Mouse (Mus musculus): ENCODE data around the gene Slit3. TPM values are rescaled to one million over a fixed set of nuclear protein-coding genes. Genes with fewer than 3 reads are reported as not detected.

The Slit3 gene
- total RNA-seq, 2 experiments from 2014 or later, result not detected

DNA sequence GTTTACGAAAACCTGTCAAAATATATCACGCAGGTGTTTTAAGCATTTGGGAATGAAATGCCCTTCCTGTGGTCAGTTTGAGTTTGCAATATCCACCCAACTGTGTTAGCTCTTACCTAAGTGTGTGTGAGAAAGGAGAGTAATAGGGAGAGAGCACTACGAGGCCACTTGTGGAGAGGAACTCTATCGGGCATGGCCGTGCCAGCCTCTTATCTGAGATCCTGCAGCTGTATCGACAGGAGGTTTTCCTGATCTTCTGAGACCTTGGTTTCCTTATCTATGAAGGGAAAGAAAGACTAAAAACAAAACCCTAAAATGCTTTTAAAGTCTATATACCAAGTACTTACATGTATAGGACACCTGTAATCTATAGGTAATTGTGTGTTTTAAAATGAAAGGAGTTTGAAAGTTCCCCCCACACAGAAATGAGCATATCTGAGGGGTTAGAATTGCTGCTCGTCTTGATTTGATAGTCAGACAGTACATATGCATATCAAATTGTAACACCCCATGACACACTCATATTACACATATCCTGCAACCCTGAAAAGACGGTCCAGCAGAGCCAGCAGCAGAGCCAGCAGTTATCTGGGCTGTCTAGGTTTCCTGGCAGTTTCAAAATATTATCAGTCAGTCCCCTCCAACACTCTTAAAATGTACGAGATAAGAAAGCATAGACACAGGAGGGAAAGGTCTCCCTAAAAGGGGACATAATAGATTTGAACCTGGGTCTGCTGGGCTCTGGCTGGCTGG is 360.8 kb downstream of the Slit3 start:
- no peak for ATAC-seq (replicated peaks; ENCODE audit: low FRiP score, poor library complexity, severe bottlenecking)

DNA sequence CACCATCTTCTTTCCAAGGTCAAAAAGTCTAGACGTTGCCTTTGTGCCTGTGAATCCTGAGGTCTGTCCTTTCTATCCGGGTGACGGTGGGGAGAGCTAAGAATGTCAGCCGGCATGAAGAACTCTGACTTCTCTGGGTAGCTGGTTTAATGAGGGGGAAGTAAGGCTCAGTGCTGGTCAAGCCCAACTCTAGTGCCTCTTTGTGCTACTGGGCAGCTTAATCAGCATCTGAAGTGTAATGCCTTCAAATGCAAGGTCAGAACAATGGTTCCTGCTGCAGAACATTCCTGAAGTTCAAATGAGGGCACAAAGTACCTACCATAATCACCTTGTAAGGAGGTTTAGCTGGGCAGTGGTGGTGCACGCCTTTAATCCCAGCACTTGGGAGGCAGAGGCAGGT is 366.9 kb downstream of the Slit3 start:
- no peak for ATAC-seq (replicated peaks; ENCODE audit: low FRiP score, poor library complexity, severe bottlenecking)

DNA sequence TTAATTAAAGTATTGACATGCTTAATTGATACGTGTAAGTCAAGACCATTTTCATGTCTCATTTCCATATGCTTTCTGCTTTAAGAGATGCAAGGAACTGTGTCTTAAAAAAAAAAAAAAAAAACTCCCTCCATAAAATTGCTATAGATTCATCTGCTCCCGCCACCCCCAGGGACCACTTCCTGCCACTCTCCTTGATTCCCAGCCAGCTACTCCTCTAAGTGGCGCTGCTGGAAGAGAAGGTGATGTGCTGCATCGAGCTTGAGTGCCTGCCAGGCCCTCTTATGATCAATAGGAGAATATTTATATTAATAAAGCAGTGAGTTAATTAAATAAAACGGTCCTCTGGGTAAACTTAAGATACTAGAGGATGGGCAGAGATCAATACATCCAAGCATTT is 370.7 kb downstream of the Slit3 start:
- no peak for ATAC-seq (replicated peaks; ENCODE audit: low FRiP score, poor library complexity, severe bottlenecking)

DNA sequence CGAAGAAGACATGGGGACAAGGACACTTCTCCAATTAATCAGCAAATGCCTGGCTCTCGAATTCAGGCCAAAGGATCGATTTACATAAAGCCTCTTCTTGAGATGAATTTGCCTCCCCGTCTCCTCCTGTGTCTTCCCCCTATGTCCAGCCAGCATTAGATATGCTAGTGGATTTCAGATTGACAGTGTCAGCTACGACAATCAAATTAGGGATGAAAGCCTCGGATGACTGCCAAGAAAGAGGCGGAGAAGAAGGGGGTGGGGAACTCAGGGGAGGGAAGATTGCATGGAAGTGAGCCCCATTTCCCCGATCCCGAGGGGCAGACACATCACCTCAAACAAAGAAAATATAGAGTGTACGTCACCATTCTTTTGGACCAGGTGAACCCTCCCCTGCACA is 375.9 kb downstream of the Slit3 start:
- ATAC-seq (replicated peaks; ENCODE audit: low FRiP score, poor library complexity, severe bottlenecking), result no peak

DNA sequence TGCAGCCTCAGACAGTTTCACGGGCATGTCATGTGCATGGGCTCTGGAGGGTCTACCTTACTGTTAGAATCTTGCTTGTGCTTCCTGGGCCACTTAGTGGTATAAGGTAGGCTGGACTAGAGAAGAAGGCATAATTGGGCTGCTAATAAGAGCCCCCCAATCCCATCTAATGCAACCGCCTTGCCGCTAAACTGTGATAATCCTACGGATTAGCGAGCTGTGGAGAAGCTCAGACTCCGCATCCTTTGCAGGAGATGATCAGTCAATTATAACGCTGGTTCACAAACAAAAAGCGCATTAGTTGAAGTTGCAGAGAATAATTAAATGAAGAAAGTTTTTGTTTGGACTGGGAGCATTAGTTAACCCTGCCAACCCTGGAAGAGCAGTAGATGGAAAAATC is 376.9 kb downstream of the Slit3 start:
- ATAC-seq (replicated peaks; ENCODE audit: low FRiP score, poor library complexity, severe bottlenecking), result no peak

DNA sequence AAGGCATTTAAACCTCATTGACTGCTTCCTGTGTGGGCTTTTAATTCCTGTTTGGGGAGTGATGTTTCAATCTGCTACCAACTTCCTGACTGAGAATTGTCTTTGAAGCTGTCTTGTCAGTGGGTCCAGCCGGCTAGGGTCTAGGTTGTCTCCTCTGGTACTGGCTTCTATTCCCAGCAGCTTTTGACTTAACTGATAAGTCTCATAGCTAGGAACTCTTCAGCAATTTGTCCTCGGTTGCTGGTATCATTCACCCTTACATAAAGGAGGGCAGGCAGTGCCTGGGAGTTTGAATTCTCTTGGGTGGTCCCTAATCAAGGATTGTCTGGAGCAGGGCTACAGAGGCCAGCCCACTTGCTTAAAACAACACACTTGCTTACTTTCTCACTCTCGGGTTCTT is 381.1 kb downstream of the Slit3 start:
- no peak for ATAC-seq (replicated peaks; ENCODE audit: low FRiP score, poor library complexity, severe bottlenecking)

DNA sequence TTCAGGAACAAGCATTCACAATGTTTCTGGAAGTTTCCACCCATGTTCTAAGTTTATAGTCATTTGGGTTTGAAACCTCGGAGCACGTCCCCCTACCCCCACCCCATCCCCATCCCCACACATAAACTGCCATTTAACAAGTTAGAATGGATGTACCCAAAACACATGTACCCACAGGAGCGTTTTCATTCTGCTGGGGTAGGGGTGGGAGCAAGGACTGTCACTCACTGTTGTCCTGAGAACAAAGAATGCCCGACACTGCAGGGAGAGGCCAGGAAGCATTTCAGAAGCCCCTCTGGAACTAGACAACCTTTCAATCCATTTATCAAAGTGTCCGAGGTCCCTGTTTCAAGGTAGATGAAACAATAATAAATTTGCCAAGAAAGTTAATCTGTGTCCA is 383.0 kb downstream of the Slit3 start:
- no peak for ATAC-seq (replicated peaks; ENCODE audit: low FRiP score, poor library complexity, severe bottlenecking)

DNA sequence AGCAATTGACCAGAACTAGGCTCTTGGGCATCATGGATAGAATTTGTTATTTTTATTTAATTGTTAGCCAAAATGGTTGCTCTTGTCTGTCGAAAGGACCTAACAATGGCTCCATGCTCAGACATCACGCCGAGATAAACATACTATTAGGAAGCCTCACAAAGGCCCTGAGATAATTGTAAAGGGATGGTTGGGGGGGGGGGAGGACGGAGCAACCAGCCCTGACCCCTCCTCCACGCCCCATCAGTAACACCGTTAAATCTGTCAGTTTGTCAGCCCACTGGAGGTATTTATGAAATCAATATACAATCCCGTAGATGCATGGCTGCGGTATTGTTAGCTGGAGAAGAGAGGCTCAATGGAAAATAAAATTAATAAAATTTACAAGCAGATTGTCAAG is 383.9 kb downstream of the Slit3 start:
- no peak for ATAC-seq (replicated peaks; ENCODE audit: low FRiP score, poor library complexity, severe bottlenecking)

DNA sequence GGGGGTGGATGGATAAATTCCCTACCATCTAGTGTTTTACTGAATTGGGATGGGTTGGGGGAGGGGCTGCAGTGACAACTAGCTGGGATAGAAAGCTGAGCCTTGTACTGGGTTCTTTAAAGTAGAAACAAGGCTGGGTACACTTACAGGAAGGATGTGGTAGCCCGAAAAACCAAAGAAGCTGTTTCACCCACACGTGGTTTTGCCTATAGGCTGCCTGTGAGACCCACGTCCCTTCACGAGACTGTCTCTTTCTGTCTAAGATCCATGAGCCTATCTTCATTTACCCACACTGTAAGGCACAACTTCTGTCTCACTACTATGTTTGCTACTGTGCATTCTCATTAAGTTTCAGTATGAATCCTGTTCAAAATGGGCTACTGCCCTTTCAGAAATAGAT is 384.3 kb downstream of the Slit3 start:
- no peak for ATAC-seq (replicated peaks; ENCODE audit: low FRiP score, poor library complexity, severe bottlenecking)

DNA sequence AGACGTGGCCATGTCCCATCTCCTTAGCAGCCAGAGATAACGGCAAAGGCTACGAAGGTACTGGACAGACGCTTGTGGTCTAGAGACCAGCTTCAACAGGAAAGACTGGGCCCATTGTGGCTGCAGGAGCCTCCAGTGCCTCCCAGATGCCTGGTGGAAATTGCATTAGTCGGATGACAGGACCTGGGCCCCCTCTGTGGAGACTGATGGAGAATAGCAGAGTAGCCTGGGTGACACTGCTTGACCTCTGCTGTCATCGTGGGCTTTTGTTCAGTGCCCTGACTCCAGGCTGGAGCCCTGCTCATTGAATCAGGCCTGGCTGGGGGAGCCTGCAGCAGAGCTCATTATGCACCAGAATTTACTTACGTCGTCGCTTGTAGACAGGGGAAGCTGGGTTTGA is 384.8 kb downstream of the Slit3 start:
- ATAC-seq (replicated peaks; ENCODE audit: low FRiP score, poor library complexity, severe bottlenecking), result no peak

DNA sequence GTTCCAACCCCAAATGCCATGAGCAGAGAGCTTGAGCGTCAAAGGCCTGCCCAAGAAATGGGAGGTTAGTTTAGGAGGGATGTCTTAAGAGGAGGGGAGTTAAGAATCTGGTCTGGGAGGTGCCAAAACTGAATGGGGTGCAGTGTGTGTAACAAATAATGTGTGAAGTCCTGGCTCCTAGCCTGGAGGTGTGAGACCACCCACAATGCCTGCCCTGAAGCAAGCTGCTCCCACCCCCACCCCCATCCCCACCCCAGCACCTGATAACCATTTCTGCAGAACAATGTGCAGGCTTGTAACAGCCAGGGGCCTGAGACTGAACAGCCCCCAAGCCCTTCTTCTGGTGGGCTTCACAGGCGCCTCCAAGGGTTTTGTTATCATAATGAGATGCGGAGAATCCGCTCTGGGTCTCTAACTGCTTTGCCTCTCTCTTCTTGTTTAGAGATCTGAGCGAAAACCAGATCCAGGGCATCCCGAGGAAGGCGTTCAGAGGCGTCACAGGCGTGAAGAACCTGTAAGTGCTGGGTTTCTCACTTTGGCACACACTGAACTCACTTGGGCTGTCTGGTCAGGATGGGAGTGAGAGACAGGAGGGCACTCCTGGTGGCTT is 386.9 kb downstream of the Slit3 start:
- no peak for ATAC-seq (replicated peaks; ENCODE audit: low FRiP score, poor library complexity, severe bottlenecking)

DNA sequence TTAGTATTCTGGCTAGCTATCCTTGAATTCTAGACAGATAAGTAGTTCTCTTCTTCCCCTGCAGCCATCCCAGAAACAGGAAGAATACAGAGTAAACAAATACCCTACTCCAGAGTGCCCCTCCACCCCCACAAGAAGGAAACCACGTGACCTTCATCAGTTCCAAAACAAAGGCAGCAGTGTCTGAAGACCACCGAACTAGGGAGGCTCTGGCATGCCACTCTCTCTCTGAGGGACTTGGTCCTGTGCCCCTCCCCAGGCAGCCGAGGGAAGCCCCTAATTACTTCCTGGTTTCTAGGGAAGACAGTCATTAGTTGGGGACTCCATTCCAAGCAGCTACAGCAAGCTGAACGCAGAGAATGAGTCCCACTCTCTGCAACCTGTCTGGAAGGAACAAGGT is 391.7 kb downstream of the Slit3 start:
- ATAC-seq (replicated peaks; ENCODE audit: low FRiP score, poor library complexity, severe bottlenecking), result no peak

DNA sequence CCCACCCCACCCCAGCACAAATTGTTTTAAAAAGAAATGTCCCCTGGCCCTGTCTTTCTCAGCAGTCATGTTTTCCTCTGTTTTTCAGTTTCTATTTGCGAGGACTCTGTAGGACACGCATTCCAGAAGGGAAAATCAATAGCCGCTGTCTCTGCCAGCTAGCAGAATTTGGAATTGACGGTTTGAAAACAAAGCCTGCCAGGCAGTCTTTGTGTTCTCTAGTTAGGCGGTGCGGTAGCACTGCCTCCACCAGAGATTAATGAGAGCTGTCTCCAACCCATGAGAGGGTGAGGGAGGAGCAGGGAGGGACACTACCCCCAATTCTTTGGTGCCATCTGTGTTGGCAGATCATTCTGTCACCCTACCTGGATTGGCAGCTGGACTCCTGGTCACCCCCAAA is 392.3 kb downstream of the Slit3 start:
- ATAC-seq (replicated peaks; ENCODE audit: low FRiP score, poor library complexity, severe bottlenecking), result no peak

DNA sequence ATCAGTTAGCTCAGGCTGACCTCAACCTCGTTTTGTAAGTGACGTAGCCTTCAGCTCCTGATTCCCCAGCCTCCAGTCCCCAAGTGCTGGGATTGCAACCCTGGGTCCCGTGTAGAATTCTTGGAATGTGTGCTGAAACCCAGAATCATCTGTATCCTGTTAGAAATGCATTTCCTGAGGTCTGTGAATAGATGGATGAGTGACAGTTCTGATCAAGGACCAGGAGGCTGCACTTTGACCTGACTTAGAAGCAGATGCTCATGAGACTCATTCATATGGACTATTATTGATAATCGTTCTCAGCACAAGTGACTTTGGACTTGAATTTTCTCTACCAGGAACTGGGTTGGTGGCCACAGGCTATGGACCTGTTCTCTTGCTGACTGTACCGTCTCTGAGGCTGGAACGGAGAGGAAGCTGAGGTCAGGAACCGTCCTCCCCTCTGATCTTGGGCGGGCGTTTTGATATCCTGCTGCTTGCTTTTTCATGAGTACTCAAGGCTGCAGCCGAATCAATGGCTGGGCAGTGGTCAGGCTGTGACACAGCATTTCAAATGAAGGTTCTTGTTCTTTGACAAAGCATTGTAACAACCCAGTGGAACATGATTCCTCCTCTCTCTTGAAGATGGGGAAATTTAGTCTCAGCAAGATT is 401.9 kb downstream of the Slit3 start:
- ATAC-seq (replicated peaks; ENCODE audit: low FRiP score, poor library complexity, severe bottlenecking), result no peak

DNA sequence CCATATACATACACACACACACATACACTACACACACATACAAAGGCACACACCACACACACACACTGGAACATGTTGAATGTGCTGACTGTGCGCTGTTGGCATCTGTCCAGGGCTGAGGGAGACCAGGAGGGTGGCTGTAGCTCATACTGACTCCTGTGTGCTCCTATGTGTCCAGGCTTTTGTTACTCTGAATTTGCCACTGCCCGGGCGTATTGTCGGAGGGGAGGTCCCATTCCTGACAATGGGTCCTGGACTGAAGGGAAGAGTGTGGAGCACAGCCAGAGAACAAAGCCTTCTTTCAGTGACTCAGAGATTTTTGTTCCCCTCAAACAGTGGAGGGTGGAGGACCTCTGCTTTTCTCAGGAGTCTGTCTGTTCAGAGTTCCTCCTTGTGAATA is 402.7 kb downstream of the Slit3 start:
- no peak for ATAC-seq (replicated peaks; ENCODE audit: low FRiP score, poor library complexity, severe bottlenecking)

DNA sequence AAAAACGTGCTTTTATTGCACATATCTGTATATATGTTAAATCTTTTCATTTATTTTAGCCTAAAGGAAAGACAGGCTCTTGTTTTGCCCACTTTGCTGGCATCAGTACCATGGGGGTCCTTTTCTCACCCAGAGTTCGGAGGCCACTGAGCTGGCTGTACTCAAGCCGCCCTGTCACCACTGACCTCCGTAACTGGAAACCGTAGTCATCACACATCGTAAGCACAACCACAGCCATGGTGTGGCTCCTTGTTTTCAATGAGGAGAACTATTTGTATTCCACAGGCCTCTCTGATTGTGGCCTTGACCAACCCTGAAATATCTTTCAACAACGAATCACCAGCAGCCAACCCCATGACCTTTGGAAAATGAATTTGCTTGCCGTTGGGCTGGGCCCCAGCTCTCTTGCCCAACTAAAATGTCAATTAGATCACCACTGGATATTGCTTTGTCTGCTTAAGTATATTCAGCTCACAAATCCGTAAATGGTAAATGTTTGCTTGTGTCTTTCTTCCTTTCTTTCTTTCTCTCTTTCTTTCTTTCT is 405.3 kb downstream of the Slit3 start:
- ATAC-seq (replicated peaks; ENCODE audit: low FRiP score, poor library complexity, severe bottlenecking), result no peak

DNA sequence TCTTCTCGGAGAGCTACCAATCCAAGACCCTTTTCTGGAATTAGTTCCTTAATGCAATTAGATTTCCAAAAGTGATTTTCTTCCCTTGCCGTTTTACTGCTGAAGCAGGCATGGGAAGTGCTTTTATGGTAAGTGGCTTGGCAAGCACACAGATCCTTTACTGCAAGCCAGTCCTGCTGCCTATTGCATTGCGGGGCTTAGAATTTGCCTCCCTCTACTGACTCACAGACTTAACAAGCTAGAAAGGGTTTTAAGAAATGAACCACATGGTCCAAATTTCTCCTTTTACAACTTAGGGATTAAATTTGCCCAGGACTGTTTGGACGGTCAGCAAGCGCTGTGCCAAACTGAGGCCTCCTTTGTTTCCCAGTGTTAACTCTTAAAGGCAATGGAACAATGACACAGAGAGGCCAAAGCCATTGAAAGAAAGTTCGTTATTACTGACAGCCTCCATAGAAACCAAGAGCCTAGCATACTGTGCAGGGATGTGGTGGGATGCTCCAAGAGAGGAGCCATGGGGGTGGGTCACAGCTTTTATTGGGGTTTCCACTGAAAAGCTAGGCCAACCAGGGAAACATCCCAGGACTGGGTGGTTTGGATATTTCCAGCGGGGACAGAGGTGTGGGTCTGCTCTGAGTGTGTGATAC is 406.9 kb downstream of the Slit3 start:
- no peak for ATAC-seq (replicated peaks; ENCODE audit: low FRiP score, poor library complexity, severe bottlenecking)

DNA sequence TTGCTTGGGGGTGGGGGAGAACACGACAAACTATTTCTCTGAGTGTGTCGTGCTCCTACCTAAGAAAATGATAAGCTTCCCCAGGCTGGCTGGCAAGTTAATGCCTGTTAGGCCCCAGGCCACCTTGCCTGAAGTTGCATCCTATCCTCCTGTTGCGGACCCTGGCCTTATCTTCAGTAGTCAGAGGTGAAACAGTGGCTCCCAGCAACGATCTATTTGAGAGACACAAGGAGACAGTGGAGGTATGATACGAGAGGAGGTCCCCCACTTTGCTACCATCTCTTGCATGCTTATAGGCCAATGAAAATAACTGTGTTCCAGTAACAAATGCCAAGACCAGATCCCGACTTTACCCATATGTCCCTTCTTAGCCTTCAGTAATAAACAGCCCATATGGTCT is 414.0 kb downstream of the Slit3 start:
- no peak for ATAC-seq (replicated peaks; ENCODE audit: low FRiP score, poor library complexity, severe bottlenecking)

DNA sequence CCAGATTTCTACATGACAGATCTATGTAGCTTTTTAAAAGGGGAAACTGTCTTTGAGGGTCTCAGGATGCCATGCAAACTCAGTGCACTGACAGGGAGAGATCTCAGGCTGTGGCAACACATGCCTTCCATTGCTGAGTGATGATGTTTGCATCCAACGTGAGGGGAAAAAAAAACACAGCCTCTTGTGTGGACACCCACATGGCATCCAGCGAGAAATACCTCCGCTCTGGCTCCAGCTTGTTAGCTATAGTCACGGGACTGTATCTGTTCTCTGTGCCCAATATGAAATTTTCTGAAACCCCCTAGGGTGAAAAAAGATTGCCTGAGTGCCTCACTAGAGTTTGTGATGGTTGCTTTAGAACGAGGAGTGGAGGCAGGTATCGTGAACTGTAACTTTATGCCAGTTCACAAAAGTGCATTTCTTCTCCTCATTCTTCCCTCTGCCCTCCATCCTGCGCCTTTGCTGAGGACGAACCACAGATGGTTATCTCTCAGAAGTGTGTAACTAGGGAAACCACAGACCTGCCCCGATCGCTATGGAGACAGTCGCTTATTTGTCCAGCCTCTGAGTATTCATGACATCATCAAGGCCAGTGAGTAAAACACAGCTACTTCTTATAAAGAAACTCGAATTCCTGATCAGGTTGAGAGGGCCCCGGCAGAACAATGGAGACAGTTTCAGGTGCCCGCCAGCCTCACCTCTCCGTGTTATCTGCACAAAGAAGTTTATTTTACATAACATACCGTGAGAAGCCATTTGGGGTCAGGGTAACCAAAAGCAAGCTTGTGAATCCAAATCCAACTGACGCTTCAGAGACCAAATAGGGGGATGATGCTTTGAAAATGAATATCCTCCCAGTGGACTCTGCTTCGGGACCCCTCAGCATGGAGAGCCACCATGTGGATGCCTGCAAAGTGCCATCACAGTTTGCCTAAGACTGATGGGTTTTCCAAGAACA is 416.4 kb downstream of the Slit3 start:
- no peak for ATAC-seq (replicated peaks; ENCODE audit: low FRiP score, poor library complexity, severe bottlenecking)

DNA sequence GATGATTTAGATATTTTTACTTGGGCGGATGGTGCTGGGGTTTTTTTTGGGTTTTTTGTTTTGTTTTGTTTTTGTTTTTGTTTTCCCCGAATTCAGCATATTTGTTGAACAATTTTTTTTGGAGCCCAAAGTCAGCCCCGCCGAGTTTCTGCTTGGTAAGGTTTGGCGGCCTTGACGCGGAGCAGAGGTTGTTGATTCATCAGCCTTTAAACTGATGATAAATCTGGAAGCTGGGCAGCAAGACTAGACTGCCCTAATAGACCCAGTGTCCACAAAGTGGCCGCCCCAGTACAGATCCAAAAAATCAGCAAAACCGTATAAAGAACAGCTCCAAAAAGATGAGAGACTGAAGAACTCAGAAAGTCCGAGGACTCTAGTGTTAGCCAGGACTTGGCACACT is 421.7 kb downstream of the Slit3 start:
- ATAC-seq (replicated peaks; ENCODE audit: low FRiP score, poor library complexity, severe bottlenecking), result no peak

Measured in erythroid progenitor cell, adult 5-6 weeks (primary cell).